Mouse (Mus musculus) layer of hippocampus, adult 6 months (tissue): ENCODE measurements around the gene Fut4. TPM values are rescaled to one million over a fixed set of nuclear protein-coding genes. Genes with fewer than 3 reads are reported as not detected.

ENCODE experiments used
- long read RNA-seq, 2 experiments: library from polyadenylated mRNA; unstranded; transcript quantifications; one replicate each; pipeline ENCODE4 v2.0.0; 2019 to 2020
- polyA plus RNA-seq: library from polyadenylated mRNA; unstranded; fragments of <200 nt; fragmentation: Nextera tagmentation; gene quantifications from 2 replicates; pipeline ENCODE4 v1.2.3, GENCODE M21; 2021

Gene Fut4
- polyA plus RNA-seq = 0.14 and 0.16 TPM in 2 replicates
- long read RNA-seq, experiment 1, full-length matches to known transcripts = 1 of 1 reads
- long read RNA-seq, experiment 1, partial matches to known transcripts = 0 of 1 reads
- long read RNA-seq, experiment 1, other reads (novel, unspliced or antisense) = 0 of 1 reads
- long read RNA-seq, experiment 2, full-length matches to known transcripts = 6 of 6 reads
- long read RNA-seq, experiment 2, partial matches to known transcripts = 0 of 6 reads
- long read RNA-seq, experiment 2, other reads (novel, unspliced or antisense) = 0 of 6 reads

GRCm38 (mm10) chr9:14752001-14752522 is at the start of gene Fut4:
Gene Fut4, minus strand, starts transcription at chr9:14752393.

GRCm38 (mm10) chr9:14784039-14785002 is 32.1 kb upstream of the Fut4 start, which contains the start of the genes Mre11a and Ankrd49:
Gene Mre11a, plus strand, starts transcription at chr9:14784654.
Gene Ankrd49, minus strand, starts transcription at chr9:14784856.

DNA sequence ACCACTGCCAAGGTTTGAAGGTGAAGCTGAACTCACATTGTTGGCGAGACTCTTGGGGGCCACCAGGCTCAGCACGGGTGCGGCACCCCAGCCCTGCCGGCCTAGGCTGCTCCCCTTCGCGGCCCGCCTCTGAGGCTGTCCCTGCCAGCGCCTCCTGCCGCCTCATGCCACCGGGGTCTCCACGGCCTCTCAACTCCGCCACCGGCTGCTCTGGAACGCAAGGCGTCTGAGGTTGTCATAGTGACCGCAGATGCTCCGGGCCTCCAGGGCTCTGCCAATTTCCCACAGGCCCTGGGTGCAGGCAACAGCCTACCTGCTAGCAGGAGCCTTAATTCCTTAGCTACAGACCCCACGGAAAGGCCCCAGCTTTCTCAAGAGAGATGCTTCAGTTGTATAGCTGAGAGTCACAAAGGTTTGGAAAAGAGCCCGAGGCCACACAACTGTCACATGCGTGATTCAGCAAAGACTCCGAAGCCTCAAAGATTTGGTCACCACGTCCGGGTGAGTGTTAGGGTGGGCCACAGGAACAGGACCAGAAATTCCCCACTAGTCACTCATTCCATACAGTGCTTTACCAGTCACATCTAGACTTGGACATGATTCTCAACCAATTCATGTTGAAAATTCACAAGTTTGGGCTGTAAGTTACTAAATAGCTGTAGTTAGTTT is 18.7 kb upstream of the Fut4 start, which contains the start of gene 1700012B09Rik:
1700012B09Rik (minus strand) TSS at position 228 of the 669 bp plus-strand sequence.

DNA sequence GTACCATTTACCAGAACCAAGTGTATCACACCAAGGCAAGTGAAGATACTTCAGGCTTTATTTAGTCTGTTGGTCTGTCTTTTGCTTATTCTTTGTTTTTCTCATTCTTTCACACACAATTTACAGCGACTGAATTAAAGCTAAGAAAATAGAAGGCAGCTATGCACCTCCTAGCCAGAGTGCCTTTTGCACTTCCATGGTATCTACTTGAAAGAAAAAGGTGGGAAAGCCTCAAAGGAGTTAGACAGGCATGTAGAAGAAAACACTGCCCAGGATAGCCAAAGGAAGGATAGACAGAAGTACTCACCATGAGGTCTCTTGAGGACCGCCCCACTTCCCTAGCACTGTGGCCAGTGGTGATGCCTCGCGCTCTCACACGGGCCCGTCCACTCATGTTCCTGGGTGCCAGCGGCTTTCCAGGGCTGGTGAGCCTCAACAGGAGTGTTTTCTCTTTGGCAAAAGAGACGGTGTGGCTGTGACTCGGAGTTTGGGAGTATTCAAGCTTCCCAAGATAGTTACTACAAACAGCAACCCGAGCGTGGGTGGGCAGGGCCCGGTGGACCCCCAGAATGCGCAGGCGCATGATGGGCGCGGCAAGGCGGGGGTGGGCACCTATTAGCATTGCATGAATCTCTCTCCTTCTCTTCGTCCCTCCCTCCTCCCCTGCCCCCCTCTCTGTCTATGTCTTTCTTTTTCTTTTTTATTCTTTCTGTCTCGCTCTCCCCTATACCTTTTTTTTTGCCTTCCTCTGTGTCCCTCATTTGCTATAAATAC is 11.9 kb downstream of the Fut4 start, which contains the start of gene Piwil4:
Piwil4 (minus strand) TSS at position 583 of the 774 bp plus-strand sequence.

Other genes starting within 250 kb of the Fut4 start
- gene Amotl1, start 107.3 kb downstream of the Fut4 start, polyA plus RNA-seq = 1.3 and 1.9 TPM in 2 replicates
- gene Piwil4, start 11.7 kb downstream of the Fut4 start, polyA plus RNA-seq = 0.06 TPM in 1 of 2 replicates, not detected in the other
- 7.3 and 10.0 TPM in 2 replicates for gene 1700012B09Rik, start 18.6 kb upstream of the Fut4 start, polyA plus RNA-seq
- 3.6 and 5.1 TPM in 2 replicates for gene Mre11a, start 32.3 kb upstream of the Fut4 start, polyA plus RNA-seq
- gene Ankrd49, start 32.5 kb upstream of the Fut4 start, polyA plus RNA-seq = 9.6 and 9.8 TPM in 2 replicates
- 10.3 and 12.3 TPM in 2 replicates for gene Gpr83, start 107.8 kb upstream of the Fut4 start, polyA plus RNA-seq
- not detected in 2 replicates for gene Izumo1r, start 151.6 kb upstream of the Fut4 start, polyA plus RNA-seq